Mouse (Mus musculus) intestine, postnatal 0 days (tissue): Measurements from ENCODE around the gene Shisa4. TPM values are rescaled to one million over a fixed set of nuclear protein-coding genes. Genes with fewer than 3 reads are reported as not detected.
A peak's percentile ranks its signal among the peaks of the same experiment; 100 is the strongest.

Source experiments
- ATAC-seq: fragments of 200-750 bp; cut with Nextera tagmentation; 2 replicates; pipeline ENCODE4 v1.8.0; 2017; ENCODE audit warnings: mild to moderate bottlenecking, moderate TSS enrichment, moderate library complexity
- H3K27ac ChIP-seq: fragments of 300-500 bp; sonication (generic); 2 replicates; pipeline ENCODE4 v1.5.1; 2014; ENCODE audit warnings: mild to moderate bottlenecking, low read depth, low read length, moderate library complexity
- H3K27me3 ChIP-seq: fragments of 300-500 bp; sonication (generic); replicated peaks from 2 replicates; pipeline ENCODE4 v1.6.1; 2014; ENCODE audit warnings: low read length, mixed read lengths; ENCODE audit not compliant: control insufficient read depth, insufficient read depth
- H3K36me3 ChIP-seq: fragments of 300-500 bp; sonication (generic); 2 replicates; pipeline ENCODE4 v1.6.1; 2014; ENCODE audit warnings: mild to moderate bottlenecking, moderate library complexity; ENCODE audit not compliant: control insufficient read depth, insufficient read depth
- H3K4me1 ChIP-seq: fragments of 300-500 bp; sonication (generic); replicated peaks from 2 replicates; pipeline ENCODE4 v1.6.1; 2014; ENCODE audit warnings: antibody characterized with exemption, low read length, mixed read lengths; ENCODE audit not compliant: control insufficient read depth, insufficient read depth
- H3K4me2 ChIP-seq: fragments of 300-500 bp; sonication (generic); replicated peaks from 2 replicates; pipeline ENCODE4 v1.6.1; 2014; ENCODE audit warnings: low read depth, mild to moderate bottlenecking, moderate library complexity
- H3K4me3 ChIP-seq: fragments of 300-500 bp; sonication (generic); 2 replicates; pipeline ENCODE4 v1.5.1; 2014; ENCODE audit warnings: low read depth, low read length
- H3K9ac ChIP-seq: fragments of 300-500 bp; sonication (generic); 2 replicates; pipeline ENCODE4 v1.6.1; 2014; ENCODE audit warnings: mild to moderate bottlenecking, low read depth, low read length
- H3K9me3 ChIP-seq: fragments of 300-500 bp; sonication (generic); 2 replicates; pipeline ENCODE4 v1.6.1; 2016; ENCODE audit warnings: mixed run types; ENCODE audit not compliant: control insufficient read depth
- CTCF ChIP-seq: sonication (generic); IDR thresholded peaks from 2 replicates; pipeline ENCODE4 v1.5.1; 2016; ENCODE audit warnings: low read depth, mild to moderate bottlenecking, control low read depth, antibody characterized with exemption, moderate library complexity
- WGBS: fragments of 180-500 bp; shearing (Covaris S2); extraction: QIAGEN DNeasy Blood & Tissue Kit; methylation state at CpG from one replicate; pipeline ENCODE4 v1.1.7; 2014; 5-methylcytosine and 5-hydroxymethylcytosine counted together
- polyA plus RNA-seq: library from polyadenylated mRNA; unstranded; fragments of >200 nt; fragmentation: Nextera tagmentation; extraction: Ambion mirVana; gene quantifications from 2 replicates; pipeline ENCODE4 v1.2.1, GENCODE M21; 2015

The Shisa4 gene
- 12.4 and 13.1 TPM in 2 replicates for polyA plus RNA-seq

DNA sequence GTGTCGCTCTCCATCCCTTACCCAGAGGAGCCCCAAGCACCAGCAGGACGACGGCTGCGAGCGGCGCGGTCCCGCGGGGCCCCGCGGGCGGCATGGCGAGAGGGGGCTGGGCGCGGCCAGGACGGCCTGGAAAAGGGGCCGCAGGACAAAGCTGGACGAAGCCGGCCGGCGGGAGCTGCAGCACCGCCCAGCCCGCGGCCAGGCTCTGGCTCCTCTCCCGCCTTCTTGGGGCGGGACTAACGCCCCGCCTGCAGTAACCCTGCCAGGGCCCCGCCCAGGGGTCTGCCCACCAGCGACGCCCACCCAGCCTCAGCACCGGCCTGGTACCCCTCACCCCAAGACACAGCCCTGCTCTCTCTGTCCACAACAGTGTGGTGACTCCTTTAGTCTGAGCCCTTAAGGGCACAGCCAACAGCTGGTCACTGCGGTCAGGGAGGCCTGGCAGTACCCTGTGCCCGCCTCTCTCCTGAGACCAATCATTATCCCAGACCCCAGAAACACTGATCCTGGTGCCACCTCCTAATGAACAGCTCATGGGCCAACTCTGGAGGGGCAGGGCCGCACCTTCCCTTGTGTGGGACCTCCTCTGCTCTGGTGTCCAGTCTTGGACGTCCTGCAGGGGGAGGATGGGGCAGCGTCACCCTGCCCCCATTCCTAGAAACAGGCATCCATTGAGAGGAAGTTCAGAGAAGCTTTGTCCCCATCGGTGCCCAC lies at the start of gene Shisa4:
Gene Shisa4, minus strand, starts transcription at position 370 of the 714 bp plus-strand sequence.
- Histone ChIP-seq H3K9ac (peak within 1 kb of the TSS; percentile 68), H3K9me3 (no peaks in the 10 kb centered on the region), H3K4me2 (peak within 1 kb of the TSS; percentile 90), H3K27me3 (no peaks in the 10 kb centered on the region), H3K36me3 (no peaks in the 10 kb centered on the region), H3K4me3 (peak within 1 kb of the TSS; percentile 51), H3K4me1 (peaks cover 3% of the 10 kb centered on the region), H3K27ac (peak within 1 kb of the TSS; percentile 57)
- peak; percentile 36; the same call in 1 of the 2 replicates for TF ChIP-seq CTCF
- WGBS, result 4% methylated on average over 35 of the region's 38 CpGs
- ATAC-seq, result peak; percentile 60

DNA sequence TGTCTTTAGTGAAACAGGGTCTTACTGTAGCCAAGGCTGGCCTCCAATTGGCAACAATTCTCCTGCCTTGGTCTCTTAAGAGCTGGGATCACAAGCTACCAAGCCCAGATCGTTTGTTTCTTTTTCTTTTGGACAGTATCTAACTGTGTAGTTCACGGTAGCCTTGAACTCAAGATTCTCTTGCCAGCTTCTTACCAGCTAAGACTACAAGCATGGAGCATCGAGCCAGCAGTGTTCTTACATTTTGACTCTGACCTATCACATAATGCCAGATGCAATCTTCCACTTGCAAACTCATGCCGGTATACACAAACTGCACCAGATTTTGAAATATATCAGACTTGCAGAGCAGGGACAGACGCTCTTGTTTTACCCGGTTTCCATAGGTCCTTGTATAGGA lies 47.7 kb upstream of the Shisa4 start:
- no peaks in the 10 kb centered on the region for H3K4me1 ChIP-seq
- ATAC-seq, result no peak
- WGBS, result 90% methylated on average over 6 of the region's 6 CpGs

DNA sequence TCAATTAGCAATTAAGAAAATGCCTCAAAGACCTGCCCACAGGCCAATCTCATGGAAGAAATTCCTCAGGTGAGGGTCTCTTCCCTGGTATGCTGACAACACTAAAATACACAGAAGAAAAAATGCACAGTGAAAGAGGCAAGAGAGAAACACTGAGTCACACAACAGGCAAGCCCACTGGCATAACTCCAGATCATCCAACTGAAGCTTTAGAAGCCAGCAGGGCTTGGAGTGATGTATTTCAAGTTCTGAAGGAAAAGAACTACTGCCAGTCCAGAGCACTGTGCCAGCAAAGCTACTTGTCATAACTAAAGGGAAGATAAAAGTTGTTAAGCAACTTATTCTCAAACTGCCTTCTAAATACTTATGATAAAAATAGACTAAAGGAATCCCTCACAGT lies 39.0 kb upstream of the Shisa4 start:
- Histone ChIP-seq H3K4me1 (no peaks in the 10 kb centered on the region), H3K4me3 (no peak overlapping the region), H3K36me3 (peaks cover 72% of the 10 kb centered on the region), H3K9me3 (no peaks in the 10 kb centered on the region), H3K27me3 (no peaks in the 10 kb centered on the region), H3K27ac (no peak overlapping the region), H3K4me2 (no peak overlapping the region), H3K9ac (no peak overlapping the region)
- TF ChIP-seq CTCF, result no peak
- ATAC-seq, result no peak

More for the DNA sequence above, 47.7 kb upstream of the Shisa4 start:
- H3K36me3 ChIP-seq, result peaks cover 31% of the 10 kb centered on the region
- no peaks in the 10 kb centered on the region for H3K27me3 ChIP-seq
- TF ChIP-seq CTCF, result no peak
- no peak overlapping the region for H3K9ac ChIP-seq
- H3K9me3 ChIP-seq, result no peaks in the 10 kb centered on the region
- H3K4me3 ChIP-seq, result no peak overlapping the region
- no peak overlapping the region for H3K4me2 ChIP-seq
- no peak overlapping the region for H3K27ac ChIP-seq

DNA sequence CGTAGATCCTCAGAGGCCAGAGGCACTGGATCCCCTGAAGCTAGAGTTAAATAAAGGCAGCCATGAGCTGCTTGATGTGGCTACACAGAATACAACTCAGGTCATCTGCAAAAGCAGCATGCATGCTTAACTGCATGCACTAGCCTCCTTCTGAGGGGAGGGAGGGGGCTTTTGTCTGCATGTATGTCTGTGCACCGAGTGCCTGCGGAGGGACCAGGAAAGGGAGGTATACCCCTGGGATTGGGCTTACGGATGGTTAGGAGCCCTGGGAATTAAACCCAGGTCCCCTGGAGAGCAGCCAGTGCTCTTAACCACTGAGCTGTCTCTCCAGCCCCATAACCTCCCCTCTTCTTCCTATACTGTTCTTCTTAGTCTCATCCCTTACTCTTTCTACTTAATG lies 37.1 kb upstream of the Shisa4 start:
- H3K4me1 ChIP-seq, result no peaks in the 10 kb centered on the region
- H3K4me3 ChIP-seq, result no peak overlapping the region
- H3K4me2 ChIP-seq, result no peak overlapping the region
- H3K9ac ChIP-seq, result no peak overlapping the region
- H3K27me3 ChIP-seq, result no peaks in the 10 kb centered on the region
- no peaks in the 10 kb centered on the region for H3K9me3 ChIP-seq
- no peak for TF ChIP-seq CTCF
- H3K27ac ChIP-seq, result no peak overlapping the region
- WGBS, result 84% methylated on average over 4 of the region's 4 CpGs
- peaks cover 69% of the 10 kb centered on the region for H3K36me3 ChIP-seq
- no peak for ATAC-seq

DNA sequence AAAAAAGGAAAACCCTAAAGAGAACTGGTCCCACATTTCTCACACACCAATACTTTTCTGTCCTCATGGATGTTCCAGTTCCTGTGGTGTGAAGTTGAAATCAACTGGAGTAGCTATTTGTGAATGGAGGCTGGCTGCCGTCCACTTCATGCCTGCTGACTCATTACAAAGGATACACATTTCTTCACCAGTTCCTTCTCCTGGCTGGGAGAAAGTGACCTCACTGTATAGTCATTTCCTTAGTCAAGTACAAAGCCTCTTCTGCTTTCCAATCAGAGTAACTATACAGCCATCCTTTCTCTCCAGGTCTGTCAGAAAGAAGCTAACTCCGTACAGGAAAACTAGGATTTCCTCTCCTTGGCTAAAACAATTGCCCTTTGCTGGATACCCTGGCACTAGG lies 35.9 kb upstream of the Shisa4 start:
- H3K4me2 ChIP-seq, result no peak overlapping the region
- no peak for TF ChIP-seq CTCF
- 46% methylated on average over 2 of the region's 2 CpGs for WGBS
- no peaks in the 10 kb centered on the region for H3K9me3 ChIP-seq
- peaks cover 69% of the 10 kb centered on the region for H3K36me3 ChIP-seq
- H3K27ac ChIP-seq, result no peak overlapping the region
- H3K27me3 ChIP-seq, result no peaks in the 10 kb centered on the region
- no peak overlapping the region for H3K9ac ChIP-seq
- H3K4me1 ChIP-seq, result no peaks in the 10 kb centered on the region
- no peak for ATAC-seq
- no peak overlapping the region for H3K4me3 ChIP-seq

DNA sequence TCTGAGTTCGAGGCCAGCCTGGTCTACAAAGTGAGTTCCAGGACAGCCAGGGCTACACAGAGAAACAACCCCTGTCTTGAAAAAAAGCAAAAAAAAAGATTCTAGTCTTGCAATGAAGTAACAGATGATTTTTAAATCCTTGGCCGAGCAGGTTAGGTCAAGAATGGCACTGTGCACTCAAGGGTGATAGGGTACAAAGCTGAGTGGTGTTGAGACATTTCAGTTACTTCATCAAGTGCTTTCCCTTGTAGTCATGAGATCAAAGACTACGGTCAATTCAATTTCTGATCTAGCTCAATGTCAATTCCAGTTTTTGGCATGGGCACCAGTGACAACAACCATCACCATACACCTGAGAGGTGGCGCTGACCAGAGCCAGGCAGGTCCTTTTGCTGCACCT lies 33.9 kb upstream of the Shisa4 start:
- Histone ChIP-seq H3K9ac (no peak overlapping the region), H3K4me2 (no peak overlapping the region), H3K27me3 (no peaks in the 10 kb centered on the region), H3K27ac (no peak overlapping the region), H3K9me3 (no peaks in the 10 kb centered on the region), H3K4me1 (no peaks in the 10 kb centered on the region), H3K4me3 (no peak overlapping the region), H3K36me3 (peaks cover 73% of the 10 kb centered on the region)
- WGBS, result 94% methylated on average over 4 of the region's 4 CpGs
- no peak for ATAC-seq
- no peak for TF ChIP-seq CTCF

DNA sequence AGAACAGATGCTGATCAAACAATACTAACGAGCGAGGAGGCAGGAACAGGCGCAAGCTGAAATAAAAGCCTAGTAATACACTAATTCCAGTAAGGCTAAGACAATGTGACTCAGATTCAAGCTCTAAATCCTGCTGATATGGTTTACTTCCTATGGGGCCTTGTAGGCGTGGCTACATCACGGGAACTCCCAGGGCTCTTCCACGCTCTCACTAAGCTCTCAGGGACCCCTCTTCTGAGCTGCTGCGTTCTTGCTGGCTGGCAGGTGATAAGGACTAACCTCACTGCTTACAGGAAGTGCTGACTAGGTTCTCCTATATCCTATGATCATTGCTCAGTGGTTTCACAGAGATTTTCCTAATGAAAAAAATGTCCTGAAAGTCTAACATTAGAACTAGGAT lies 30.3 kb upstream of the Shisa4 start:
- H3K27me3 ChIP-seq, result no peaks in the 10 kb centered on the region
- no peaks in the 10 kb centered on the region for H3K4me1 ChIP-seq
- H3K9me3 ChIP-seq, result no peaks in the 10 kb centered on the region
- no peak overlapping the region for H3K4me2 ChIP-seq
- WGBS, result 67% methylated on average over 7 of the region's 7 CpGs
- no peak overlapping the region for H3K4me3 ChIP-seq
- H3K27ac ChIP-seq, result no peak overlapping the region
- TF ChIP-seq CTCF, result no peak
- H3K9ac ChIP-seq, result no peak overlapping the region
- ATAC-seq, result no peak
- peaks cover 86% of the 10 kb centered on the region for H3K36me3 ChIP-seq
